ENCODE assay signal across 1 mouse cellular context in genomic region chr2:91958701-91959457, GRCm38 (mm10).
A peak's percentile ranks its signal among the peaks of the same experiment; 100 is the strongest.
TF ChIP-seq lines count a peak whose summit lies in the region.

No protein-coding gene starts in this region.

TF ChIP-seq in CH12.LX, 34 proteins besides CTCF, POLR2A, EP300 and RAD21:
- TF ChIP-seq MYC (IDR thresholded peaks at IDR 0.05; ENCODE audit: low read depth, low read length) (no peak), RCOR1 (conservative IDR thresholded peaks at IDR 0.05; ENCODE audit: low read depth, low read length) (no peak), NELFE (IDR thresholded peaks at IDR 0.05; ENCODE audit: low read depth, low read length) (0 out of 2 replicates have a peak, but pooled peaks have one; percentile 22), SMC3 (IDR thresholded peaks at IDR 0.05; ENCODE audit: low read depth, low read length) (peak; percentile 72), ZC3H11A (IDR thresholded peaks at IDR 0.05; ENCODE audit: low read depth, low read length) (no peak), PAX5 (IDR thresholded peaks at IDR 0.05; ENCODE audit: low read length) (no peak), ELF1 (IDR thresholded peaks at IDR 0.05; ENCODE audit: low read depth, low read length) (peak; percentile 68), IRF4 (IDR thresholded peaks at IDR 0.05; ENCODE audit: low read depth, low read length) (0 out of 2 replicates have a peak, but pooled peaks have one; percentile 20), ZNF384 (IDR thresholded peaks at IDR 0.05; ENCODE audit: low read depth, low read length) (no peak), TCF12 (IDR thresholded peaks at IDR 0.05; ENCODE audit: low read depth, low read length) (peak; percentile 33; the same call in 1 of the 2 replicates), SIN3A (IDR thresholded peaks at IDR 0.05; ENCODE audit: low read length) (peak; percentile 39; the same call in 1 of the 2 replicates)
